Mouse (Mus musculus) embryonic facial prominence, embryonic 13.5 days (tissue): ENCODE measurements at regions not wholly inside any gene's neighbourhood (a gene's known extent, or its start where the extent isn't known, plus 50 kb on each side); places are given as distances from the start of the nearest gene placed in this dataset.
"Not testable (repeated sequence)": the region's sequence is repeated elsewhere in the genome, so short reads cannot be mapped to it uniquely, and the experiment has no call there.

Experiments used
- ATAC-seq: fragments of 200-750 bp; cut with Nextera tagmentation; 2 replicates; pipeline ENCODE4 v1.8.0; 2017; ENCODE audit warnings: low read depth; ENCODE audit not compliant: insufficient number of reproducible peaks, insufficient read depth, low FRiP score, low TSS enrichment
- H3K27ac ChIP-seq: fragments of 300-500 bp; sonication (generic); 2 replicates; pipeline ENCODE4 v1.5.1; 2015; ENCODE audit warnings: moderate library complexity, mild to moderate bottlenecking, inconsistent platforms
- H3K27me3 ChIP-seq: fragments of 300-500 bp; sonication (generic); 2 replicates; pipeline ENCODE4 v1.6.1; 2015; ENCODE audit warnings: mild to moderate bottlenecking, inconsistent platforms
- H3K36me3 ChIP-seq: fragments of 300-500 bp; sonication (generic); 2 replicates; pipeline ENCODE4 v1.6.1; 2015; ENCODE audit warnings: mild to moderate bottlenecking, inconsistent platforms
- H3K4me1 ChIP-seq: fragments of 300-500 bp; sonication (generic); 2 replicates; pipeline ENCODE4 v1.6.1; 2015; ENCODE audit warnings: inconsistent platforms
- H3K4me2 ChIP-seq: fragments of 300-500 bp; sonication (generic); 2 replicates; pipeline ENCODE4 v1.6.1; 2015; ENCODE audit warnings: moderate library complexity, mild to moderate bottlenecking, inconsistent platforms
- H3K4me3 ChIP-seq: fragments of 300-500 bp; sonication (generic); 2 replicates; pipeline ENCODE4 v1.5.1; 2015; ENCODE audit warnings: mild to moderate bottlenecking, inconsistent platforms
- H3K9ac ChIP-seq: fragments of 300-500 bp; sonication (generic); 2 replicates; pipeline ENCODE4 v1.6.1; 2015; ENCODE audit warnings: mild to moderate bottlenecking, inconsistent platforms
- H3K9me3 ChIP-seq: fragments of 300-500 bp; sonication (generic); 2 replicates; pipeline ENCODE4 v1.6.1; 2016; ENCODE audit warnings: inconsistent platforms
- WGBS: fragments of 180-500 bp; shearing (Covaris S2); methylation state at CpG from one replicate; pipeline ENCODE4 v1.1.7; 2015; ENCODE audit warnings: mixed read lengths; 5-methylcytosine and 5-hydroxymethylcytosine counted together

- no peaks in the 10 kb centered on the region for H3K9me3 ChIP-seq
- H3K27me3 ChIP-seq: no peaks in the 10 kb centered on the region
- no peak overlapping the region for H3K4me2 ChIP-seq
- no peak for ATAC-seq
- no peaks in the 10 kb centered on the region for H3K4me1 ChIP-seq
- no peak overlapping the region for H3K27ac ChIP-seq
- H3K4me3 ChIP-seq: no peak overlapping the region
- H3K9ac ChIP-seq: no peak overlapping the region
- no peaks in the 10 kb centered on the region for H3K36me3 ChIP-seq
- 67% methylated on average over 8 of the region's 8 CpGs for WGBS
These were observed 125.4 kb upstream of the Immp2l start for GRCm38 (mm10) chr12:40898414-40899027.

- ATAC-seq: no peak
- Histone ChIP-seq H3K27ac (no peak overlapping the region), H3K9ac (no peak overlapping the region), H3K4me1 (no peaks in the 10 kb centered on the region), H3K9me3 (no peaks in the 10 kb centered on the region), H3K4me2 (no peak overlapping the region), H3K27me3 (no peaks in the 10 kb centered on the region), H3K36me3 (no peaks in the 10 kb centered on the region), H3K4me3 (no peak overlapping the region)
- WGBS: 74% methylated on average over 1 of the region's 1 CpGs
These were observed 118.1 kb upstream of the Immp2l start for GRCm38 (mm10) chr12:40905650-40906338.

- 68% methylated on average over 2 of the region's 2 CpGs for WGBS
- Histone ChIP-seq H3K9me3 (no peaks in the 10 kb centered on the region), H3K9ac (no peak overlapping the region), H3K27ac (no peak overlapping the region), H3K27me3 (no peaks in the 10 kb centered on the region), H3K4me1 (no peaks in the 10 kb centered on the region), H3K4me3 (no peak overlapping the region), H3K4me2 (no peak overlapping the region), H3K36me3 (no peaks in the 10 kb centered on the region)
- no peak for ATAC-seq
These were observed 117.1 kb upstream of the Immp2l start for GRCm38 (mm10) chr12:40906807-40907206.

DNA sequence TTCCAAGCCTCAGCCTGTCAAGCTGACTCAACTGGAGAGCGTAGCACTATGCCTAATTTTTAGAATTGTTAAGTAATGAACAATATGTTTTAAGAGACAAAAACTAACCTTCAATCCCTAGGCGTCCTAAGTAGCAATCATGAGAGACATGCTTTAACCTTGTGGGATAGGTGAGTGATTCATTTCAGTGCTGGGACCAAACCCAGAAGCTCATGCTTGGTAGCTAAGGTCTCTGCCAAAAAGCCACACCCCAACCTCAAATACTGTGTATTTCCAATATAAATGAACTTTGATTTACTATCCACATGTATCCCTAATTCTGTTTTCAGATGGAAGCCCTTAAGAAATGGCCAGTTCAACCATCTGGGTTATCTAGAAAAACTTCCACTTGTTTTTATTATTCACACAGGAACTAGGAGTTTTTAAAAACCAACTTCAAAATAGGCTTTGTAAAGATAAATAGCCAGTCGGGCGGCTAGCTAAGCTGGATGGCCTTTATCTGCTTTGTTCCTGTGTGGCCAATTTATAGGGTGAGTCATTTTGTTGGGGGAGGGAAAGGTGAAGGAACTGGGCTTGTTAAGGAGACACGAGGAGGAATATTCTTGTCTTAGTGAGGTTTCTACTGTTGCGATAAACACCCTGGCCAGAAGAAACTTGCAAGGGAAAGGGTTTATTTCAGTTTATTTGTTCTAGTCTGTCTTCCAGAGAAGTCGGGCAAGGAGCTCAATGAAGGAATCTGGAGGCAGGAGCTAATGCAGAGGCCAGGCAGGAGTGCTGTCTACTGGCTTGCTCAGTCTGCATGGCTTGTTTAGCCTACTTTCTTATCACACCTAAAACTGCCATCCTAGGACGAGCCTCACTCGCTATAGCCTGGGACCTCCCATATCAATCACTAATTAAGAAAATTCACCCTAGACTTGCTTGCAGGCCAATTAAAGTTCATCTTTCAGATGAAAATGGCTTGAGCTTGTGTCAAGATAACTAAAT, 114.8 kb upstream of the Immp2l start:
- Histone ChIP-seq H3K9me3 (no peaks in the 10 kb centered on the region), H3K4me2 (no peak overlapping the region), H3K27me3 (no peaks in the 10 kb centered on the region), H3K27ac (no peak overlapping the region), H3K4me1 (no peaks in the 10 kb centered on the region), H3K4me3 (no peak overlapping the region), H3K36me3 (no peaks in the 10 kb centered on the region), H3K9ac (no peak overlapping the region)
- no peak for ATAC-seq
- WGBS: 87% methylated on average over 9 of the region's 9 CpGs

- Histone ChIP-seq H3K4me1 (no peaks in the 10 kb centered on the region), H3K36me3 (no peaks in the 10 kb centered on the region), H3K27me3 (no peaks in the 10 kb centered on the region), H3K9ac (no peak overlapping the region), H3K4me2 (no peak overlapping the region), H3K27ac (no peak overlapping the region), H3K4me3 (no peak overlapping the region), H3K9me3 (0 out of 2 replicates have a peak, but pooled peaks cover 3% of the 10 kb centered on the region)
- peak; percentile 59; the same call in 1 of the 2 replicates for ATAC-seq
- 73% methylated on average over 3 of the region's 3 CpGs for WGBS
These were observed 106.4 kb upstream of the Immp2l start for GRCm38 (mm10) chr12:40917486-40917885.

GRCm38 (mm10) chr12:40921988-40922387, 101.9 kb upstream of the Immp2l start:
- Histone ChIP-seq H3K27ac (no peak overlapping the region), H3K9me3 (0 out of 2 replicates have a peak, but pooled peaks cover 5% of the 10 kb centered on the region), H3K36me3 (no peaks in the 10 kb centered on the region), H3K9ac (no peak overlapping the region), H3K4me3 (no peak overlapping the region), H3K27me3 (no peaks in the 10 kb centered on the region), H3K4me2 (no peak overlapping the region), H3K4me1 (no peaks in the 10 kb centered on the region)
- ATAC-seq: no peak
- 94% methylated on average over 1 of the region's 1 CpGs for WGBS

DNA sequence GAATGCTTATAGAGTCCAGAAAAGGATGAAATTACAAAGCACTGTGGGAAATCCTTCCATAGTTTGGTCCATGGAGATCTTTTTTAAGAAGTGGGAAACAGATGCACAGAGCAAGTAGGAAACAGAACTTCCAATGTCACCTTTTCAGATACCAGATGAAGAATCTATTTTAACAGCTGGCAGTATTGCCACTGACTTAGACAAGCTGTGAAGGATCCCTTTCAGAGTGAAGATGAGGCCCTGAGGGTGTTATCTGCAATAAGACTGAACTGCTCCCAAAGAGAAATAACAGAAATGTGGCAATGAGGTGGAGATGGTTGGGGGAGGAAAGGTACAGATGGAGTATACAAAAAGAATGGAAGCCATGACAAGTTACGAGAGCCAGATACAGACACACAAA, 97.2 kb upstream of the Immp2l start:
- Histone ChIP-seq H3K4me3 (no peak overlapping the region), H3K36me3 (no peaks in the 10 kb centered on the region), H3K4me1 (no peaks in the 10 kb centered on the region), H3K4me2 (no peak overlapping the region), H3K27me3 (no peaks in the 10 kb centered on the region), H3K9ac (no peak overlapping the region), H3K27ac (no peak overlapping the region), H3K9me3 (0 out of 2 replicates have a peak, but pooled peaks cover 5% of the 10 kb centered on the region)
- WGBS: 85% methylated on average over 1 of the region's 1 CpGs
- ATAC-seq: no peak

GRCm38 (mm10) chr12:40929409-40929808, 94.5 kb upstream of the Immp2l start:
- H3K4me2 ChIP-seq, H3K36me3 ChIP-seq, ATAC-seq, H3K4me3 ChIP-seq, H3K27me3 ChIP-seq, H3K4me1 ChIP-seq, H3K27ac ChIP-seq, H3K9ac ChIP-seq, H3K9me3 ChIP-seq: not testable (repeated sequence)
- 92% methylated on average over 1 of the region's 1 CpGs for WGBS

DNA sequence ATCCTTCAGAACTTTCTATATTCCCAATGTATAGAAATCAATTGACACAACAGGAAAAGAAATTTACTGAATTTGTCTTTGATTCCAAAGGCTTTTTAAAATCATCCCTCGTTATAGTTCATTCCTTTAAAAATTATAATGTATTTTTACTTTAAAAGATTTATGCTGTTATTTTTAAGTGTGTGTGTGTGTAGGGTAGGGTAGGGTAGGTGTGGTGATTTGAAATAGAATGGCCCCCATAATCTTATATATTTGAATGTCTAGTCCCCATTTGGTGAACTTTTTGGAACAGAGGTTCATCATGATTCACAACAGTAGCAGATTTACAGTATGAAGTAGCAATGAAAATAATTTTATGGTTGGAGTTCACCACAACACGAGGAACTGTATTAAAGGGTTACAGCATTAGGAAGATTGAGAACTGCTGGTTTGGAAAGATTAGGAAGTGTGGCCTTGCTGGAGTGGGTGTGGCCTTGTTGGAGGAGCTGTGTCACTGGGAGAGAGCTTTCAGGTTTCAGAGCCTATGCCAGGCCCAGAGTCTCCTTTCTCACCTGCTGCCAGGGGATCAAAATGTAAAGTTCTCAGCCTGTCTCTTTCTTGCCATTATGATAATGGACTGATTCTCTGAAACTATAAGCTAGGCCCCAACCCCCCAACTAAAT, 88.7 kb upstream of the Immp2l start:
- H3K4me3 ChIP-seq: no peak overlapping the region
- no peaks in the 10 kb centered on the region for H3K27me3 ChIP-seq
- no peaks in the 10 kb centered on the region for H3K36me3 ChIP-seq
- no peak overlapping the region for H3K9ac ChIP-seq
- no peaks in the 10 kb centered on the region for H3K9me3 ChIP-seq
- no peaks in the 10 kb centered on the region for H3K4me1 ChIP-seq
- no peak overlapping the region for H3K4me2 ChIP-seq
- 85% methylated on average over 2 of the region's 2 CpGs for WGBS
- no peak overlapping the region for H3K27ac ChIP-seq
- no peak for ATAC-seq

- WGBS: 72% methylated on average over 4 of the region's 4 CpGs
These were observed 86.9 kb upstream of the Immp2l start for GRCm38 (mm10) chr12:40937037-40937436.

GRCm38 (mm10) chr12:40946888-40947287, 77.0 kb upstream of the Immp2l start:
- 70% methylated on average over 6 of the region's 6 CpGs for WGBS
- no peak for ATAC-seq
- no peak overlapping the region for H3K27ac ChIP-seq

More at GRCm38 (mm10) chr12:40937037-40937436, 86.9 kb upstream of the Immp2l start:
- no peak overlapping the region for H3K4me3 ChIP-seq
- no peaks in the 10 kb centered on the region for H3K9me3 ChIP-seq
- no peak overlapping the region for H3K4me2 ChIP-seq
- H3K36me3 ChIP-seq: no peaks in the 10 kb centered on the region
- no peak for ATAC-seq
- no peak overlapping the region for H3K9ac ChIP-seq
- H3K27me3 ChIP-seq: no peaks in the 10 kb centered on the region
- H3K27ac ChIP-seq: no peak overlapping the region
- no peaks in the 10 kb centered on the region for H3K4me1 ChIP-seq

More at GRCm38 (mm10) chr12:40946888-40947287, 77.0 kb upstream of the Immp2l start:
- no peak overlapping the region for H3K9ac ChIP-seq
- no peaks in the 10 kb centered on the region for H3K27me3 ChIP-seq
- H3K9me3 ChIP-seq: no peaks in the 10 kb centered on the region
- H3K4me2 ChIP-seq: no peak overlapping the region
- no peaks in the 10 kb centered on the region for H3K4me1 ChIP-seq
- no peak overlapping the region for H3K4me3 ChIP-seq
- no peaks in the 10 kb centered on the region for H3K36me3 ChIP-seq
